24 mouse cellular contexts compared by ENCODE assay signal in the genomic region with DNA sequence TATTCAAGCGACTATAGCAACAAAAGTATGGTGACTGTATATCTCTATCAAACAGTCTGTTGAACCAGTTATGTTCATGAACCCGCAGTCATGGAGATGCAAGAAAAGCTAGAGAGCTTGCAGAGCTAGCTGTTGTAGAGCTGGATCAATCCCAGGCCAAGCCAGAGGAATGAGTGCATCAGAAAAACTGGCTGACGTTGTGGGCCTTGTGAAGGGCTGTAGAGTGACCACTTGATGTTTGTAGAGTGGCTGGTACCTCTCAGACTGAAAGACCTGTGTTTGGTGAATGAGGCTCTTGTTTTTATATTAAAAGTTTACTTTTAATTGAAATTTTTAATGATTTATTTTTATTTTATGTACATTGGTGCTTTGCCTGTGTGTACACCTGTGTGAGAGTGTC.
"Had no signal": no experiment of that assay in that cellular context is flagged by ENCODE, and none has a peak within 500 bp of the region (broad histone marks: within the 10 kb centered on the region; RNA-seq: fewer than 3 reads in every experiment).

No protein-coding gene starts in this region.

- H3K9me3 ChIP-seq: heart, embryonic 10.5 days; heart, embryonic 12.5 days; hindbrain, embryonic 13.5 days; hindbrain, embryonic 15.5 days; kidney, embryonic 15.5 days; limb, embryonic 13.5 days; limb, embryonic 15.5 days had no signal

- H3K9ac ChIP-seq: forebrain, postnatal 0 days; heart, embryonic 12.5 days; hindbrain, embryonic 13.5 days; hindbrain, embryonic 15.5 days; kidney, embryonic 15.5 days; limb, embryonic 13.5 days; limb, embryonic 15.5 days had no signal

- H3K36me3 ChIP-seq: hindbrain, embryonic 15.5 days had no signal

- H3K4me2 ChIP-seq: heart, embryonic 12.5 days; hindbrain, embryonic 13.5 days; hindbrain, embryonic 15.5 days; kidney, embryonic 15.5 days; limb, embryonic 13.5 days; limb, embryonic 15.5 days had no signal

- ATAC-seq: forebrain, postnatal 0 days; hindbrain, postnatal 0 days; intestine, embryonic 16.5 days had no signal

- H3K4me3 ChIP-seq: heart, embryonic 10.5 days; heart, embryonic 12.5 days; hindbrain, embryonic 13.5 days; hindbrain, embryonic 15.5 days; kidney, embryonic 15.5 days; limb, embryonic 13.5 days; limb, embryonic 15.5 days had no signal

- DNase-seq: forebrain, postnatal 0 days; gastrocnemius, postnatal 14 days; gastrocnemius, postnatal 36 days; heart, adult 18-20 months; heart, postnatal 10 days; heart, postnatal 36 days; kidney, adult 11 months; kidney, adult 2 months; kidney, adult 9 months; kidney, postnatal 14 days; kidney, postnatal 36 days; layer of hippocampus, adult 9-11 months; layer of hippocampus, postnatal 36 days; left cerebral cortex, postnatal 4 days had no signal

- H3K27me3 ChIP-seq: heart, embryonic 12.5 days; hindbrain, embryonic 13.5 days; hindbrain, embryonic 15.5 days; kidney, embryonic 15.5 days; limb, embryonic 13.5 days; limb, embryonic 15.5 days had no signal

- H3K27ac ChIP-seq: heart, embryonic 10.5 days; hindbrain, embryonic 13.5 days; hindbrain, embryonic 15.5 days; hindbrain, postnatal 0 days; kidney, embryonic 15.5 days; kidney, postnatal 0 days; limb, embryonic 13.5 days; limb, embryonic 15.5 days had no signal
